Mouse (Mus musculus): ENCODE measurements at regions not wholly inside any gene's neighbourhood (a gene's known extent, or its start where the extent isn't known, plus 50 kb on each side); places are given as distances from the start of the nearest gene placed in this dataset.

- DNase-seq, result peak; percentile 80
Observed at GRCm38 (mm10) chr11:84701319-84702175, 117.8 kb downstream of the Mrm1 start.

- DNase-seq, result no peak
Observed at GRCm38 (mm10) chr11:84697521-84697920, 121.8 kb downstream of the Mrm1 start.

- DNase-seq, result peak; percentile 64
Observed at GRCm38 (mm10) chr11:84692638-84693037, 126.7 kb downstream of the Mrm1 start.

- no peak for DNase-seq
Observed at GRCm38 (mm10) chr11:84691410-84692148, 127.7 kb downstream of the Mrm1 start.

GRCm38 (mm10) chr11:84686473-84686872 is 132.8 kb downstream of the Mrm1 start:
- no peak for DNase-seq

GRCm38 (mm10) chr11:84684325-84684724 is 135.0 kb downstream of the Mrm1 start:
- no peak for DNase-seq

- DNase-seq, result no peak
Observed at GRCm38 (mm10) chr11:84682931-84683330, 136.4 kb downstream of the Mrm1 start.

- no peak for DNase-seq
Observed at GRCm38 (mm10) chr11:84676377-84677078, 142.8 kb downstream of the Mrm1 start.

- no peak for DNase-seq
Observed at GRCm38 (mm10) chr11:84672841-84673473, 146.4 kb downstream of the Mrm1 start.

- DNase-seq, result no peak
Observed at GRCm38 (mm10) chr11:84671585-84671984, 146.2 kb upstream of the Lhx1 start.

- DNase-seq, result no peak
Observed at GRCm38 (mm10) chr11:84667711-84668110, 142.4 kb upstream of the Lhx1 start.

GRCm38 (mm10) chr11:84664258-84664657 is 138.9 kb upstream of the Lhx1 start:
- DNase-seq, result no peak

GRCm38 (mm10) chr11:84661981-84662380 is 136.6 kb upstream of the Lhx1 start:
- peak; percentile 55 for DNase-seq

GRCm38 (mm10) chr11:84660877-84661276 is 135.5 kb upstream of the Lhx1 start:
- DNase-seq, result no peak

GRCm38 (mm10) chr11:84659370-84659937 is 134.1 kb upstream of the Lhx1 start:
- DNase-seq, result no peak

- DNase-seq, result no peak
Observed at GRCm38 (mm10) chr11:84653481-84653880, 128.1 kb upstream of the Lhx1 start.

GRCm38 (mm10) chr11:84648899-84649298 is 123.6 kb upstream of the Lhx1 start:
- DNase-seq, result no peak

- DNase-seq, result no peak
Observed at GRCm38 (mm10) chr11:84647104-84647503, 121.8 kb upstream of the Lhx1 start.

- no peak for DNase-seq
Observed at GRCm38 (mm10) chr11:84643107-84643372, 117.7 kb upstream of the Lhx1 start.

GRCm38 (mm10) chr11:84642300-84643106 is 117.2 kb upstream of the Lhx1 start:
- no peak for DNase-seq

- no peak for DNase-seq
Observed at GRCm38 (mm10) chr11:84641601-84642000, 116.3 kb upstream of the Lhx1 start.

GRCm38 (mm10) chr11:84638353-84638752 is 113.0 kb upstream of the Lhx1 start:
- DNase-seq, result no peak

Data from liver (tissue).